Mouse (Mus musculus) brain, adult 10 weeks (tissue): Measurements from ENCODE around the gene Ccnb1. TPM values are rescaled to one million over a fixed set of nuclear protein-coding genes. Genes with fewer than 3 reads are reported as not detected.

Experiments
- polyA plus RNA-seq: library from polyadenylated mRNA; stranded (reverse); fragments of 350-450 nt; fragmentation: Illumina TruSeq; extraction: RNeasy Lipid Tissue Mini Kit (QIAGEN cat#74804); gene quantifications from one replicate; pipeline ENCODE4 v1.2.3, GENCODE M21; 2015; ENCODE audit warnings: low read depth, low replicate concordance

Ccnb1 gene
- 0.89 TPM for polyA plus RNA-seq

DNA sequence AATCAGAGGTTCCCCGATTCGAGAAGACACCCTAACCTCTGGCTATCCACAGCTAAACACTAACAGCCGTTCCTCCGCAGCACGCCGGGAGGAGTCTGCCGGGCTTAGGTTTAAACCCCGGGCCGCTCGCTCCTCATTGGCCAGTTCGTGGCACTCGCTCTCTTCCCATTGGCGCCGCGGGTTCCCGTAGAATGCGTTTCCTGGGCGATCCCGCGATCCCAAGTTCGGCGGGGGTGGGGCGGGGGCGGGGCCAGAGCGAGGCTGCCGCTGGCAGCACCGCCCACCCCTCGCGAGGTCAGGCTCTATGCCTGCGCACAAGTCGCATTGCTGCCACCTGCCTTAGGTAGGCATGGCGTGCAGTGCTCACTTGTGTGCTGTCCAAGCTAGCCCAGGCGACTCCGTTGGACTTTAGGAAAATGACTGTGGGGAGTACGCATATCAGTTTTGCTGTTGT is at the start of gene Ccnb1:
Gene Ccnb1 (minus strand): TSS at position 157 of the 454 bp plus-strand sequence.

DNA sequence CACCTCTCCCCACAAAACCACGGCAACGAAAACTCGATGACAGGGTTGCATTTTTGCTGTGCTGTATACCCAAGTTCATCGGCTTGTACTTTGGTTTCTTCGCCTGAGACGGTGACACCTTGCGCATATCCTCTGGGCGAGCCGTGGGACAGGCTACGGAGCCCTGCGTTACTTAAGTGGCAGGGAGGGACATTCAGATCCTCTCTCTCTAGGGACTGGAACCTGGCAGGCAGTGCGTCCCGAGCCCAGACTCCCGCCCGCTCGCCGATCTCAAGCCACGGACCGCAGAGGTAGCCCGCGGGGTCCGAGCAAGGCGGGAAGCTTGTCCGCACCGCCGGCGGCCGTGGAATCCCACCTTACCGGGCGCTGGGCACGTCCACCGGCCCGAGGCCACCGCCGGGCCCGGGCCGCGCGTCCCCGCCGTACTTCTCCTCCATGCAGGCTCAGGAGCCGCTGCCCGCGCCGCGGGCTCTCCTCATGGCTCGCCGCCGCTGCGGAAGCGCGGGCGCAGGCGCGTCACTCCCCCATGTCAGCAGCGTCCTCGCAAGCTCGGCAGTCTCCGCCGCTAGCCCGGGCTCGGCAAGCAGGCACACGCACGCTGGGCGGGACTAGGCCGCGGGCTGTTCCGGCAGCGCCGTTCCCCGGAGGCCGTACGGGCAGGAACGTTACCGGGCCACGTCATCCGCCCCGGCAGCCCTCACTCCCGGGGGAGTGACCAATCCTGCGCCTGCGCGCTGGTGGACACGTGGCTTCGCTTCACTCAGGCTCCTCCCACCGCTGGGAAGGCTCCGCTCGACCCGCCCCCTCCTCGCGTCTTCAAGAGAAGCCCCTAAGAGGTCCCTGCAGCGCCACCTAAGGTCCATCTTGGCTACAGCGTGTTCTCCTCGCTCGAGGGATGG is 46.6 kb upstream of the Ccnb1 start, which contains the start of gene Slc30a5:
Gene Slc30a5 (minus strand): TSS at position 687 of the 899 bp plus-strand sequence.

DNA sequence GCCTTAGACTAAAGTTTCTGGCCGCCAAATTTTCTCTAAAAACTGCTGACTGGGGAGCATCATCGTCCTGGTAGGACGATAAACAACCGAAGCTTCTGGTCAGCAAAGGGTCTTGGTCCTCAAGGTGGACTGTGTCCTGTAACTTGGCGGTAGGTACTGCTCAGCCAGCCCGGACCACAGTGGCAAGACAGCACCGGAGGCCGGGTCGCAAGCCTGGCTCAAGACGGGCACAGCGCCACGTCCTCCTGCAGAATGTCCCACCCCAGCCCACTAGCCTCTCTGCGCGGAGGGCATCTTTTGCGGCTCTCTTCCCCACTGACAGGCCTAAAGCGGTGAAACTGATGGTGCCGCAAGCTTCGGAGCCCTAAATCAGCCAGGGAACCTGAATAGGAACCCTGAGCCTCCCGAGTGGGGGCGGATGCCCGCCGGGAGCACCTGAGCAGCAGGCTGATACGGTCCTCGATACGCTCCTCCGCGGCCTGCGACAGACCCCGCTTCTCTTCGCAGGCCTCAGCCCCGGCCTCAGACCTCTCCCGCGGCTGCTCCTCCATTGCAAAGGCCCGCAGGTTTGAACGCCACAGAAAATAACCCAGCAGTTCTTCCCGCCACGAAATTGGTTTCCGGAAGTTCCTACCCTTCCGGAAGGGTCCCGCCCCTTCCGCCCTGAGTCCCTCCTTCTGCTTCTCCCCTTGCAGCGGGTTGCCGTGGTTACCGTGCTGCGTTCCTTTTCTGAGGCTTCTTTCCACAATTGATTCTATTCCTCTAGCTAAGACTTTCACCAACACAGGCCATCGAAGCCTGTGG is 10.9 kb downstream of the Ccnb1 start, which contains the start of gene Cenph:
Gene Cenph (minus strand): TSS at position 648 of the 804 bp plus-strand sequence.

DNA sequence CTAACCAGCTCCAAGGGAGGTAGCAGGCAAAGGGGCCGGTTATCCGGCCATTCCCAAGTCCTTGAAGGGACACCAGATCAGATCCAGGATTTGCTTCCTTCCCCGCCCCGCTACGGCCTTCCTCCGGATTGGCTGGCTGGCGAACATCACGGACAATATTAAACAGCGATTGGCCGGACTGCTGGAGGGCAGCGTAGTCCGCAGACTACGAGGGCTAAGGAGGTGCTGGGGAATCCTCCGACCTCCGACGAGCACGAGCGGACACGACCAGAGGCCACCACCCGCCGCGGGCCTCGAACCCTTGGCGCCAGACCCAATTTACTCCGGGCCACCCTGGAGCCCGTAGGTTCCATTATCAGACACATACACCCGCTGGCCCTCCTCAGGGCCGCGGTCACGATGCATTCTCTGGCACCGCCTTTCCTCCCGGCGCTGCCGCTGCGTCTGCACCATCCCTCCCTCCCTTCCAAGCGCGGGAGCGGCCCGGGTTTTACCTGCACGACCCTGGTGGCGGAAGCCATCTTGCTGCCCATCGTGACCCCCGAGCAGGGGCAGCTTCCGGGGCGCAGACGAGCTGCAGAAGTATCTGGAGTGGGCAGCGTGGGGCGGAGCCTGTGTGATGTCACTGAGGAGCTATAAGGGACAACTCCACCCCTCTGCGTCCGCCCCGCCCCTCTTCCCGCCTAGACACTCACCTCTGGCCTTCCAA is 42.2 kb downstream of the Ccnb1 start, which contains the start of gene Mrps36:
Gene Mrps36 (minus strand): TSS at position 624 of the 709 bp plus-strand sequence.

DNA sequence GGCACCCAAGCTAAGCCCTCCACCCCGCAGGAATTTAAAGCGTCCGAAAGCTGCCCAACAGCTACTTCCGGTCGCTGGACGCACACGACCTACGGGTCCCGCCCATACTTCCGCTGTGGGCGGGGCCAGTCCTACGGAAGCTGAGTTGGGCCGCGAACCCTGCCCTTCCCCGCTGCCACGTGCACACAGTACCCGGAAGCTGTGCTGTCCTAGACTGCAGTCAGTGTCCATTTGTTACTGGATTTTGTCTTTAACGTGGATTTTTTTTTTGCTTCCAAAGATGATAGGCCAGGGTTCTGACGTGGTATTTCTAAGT is 55.6 kb downstream of the Ccnb1 start, which contains the start of gene Cdk7:
Gene Cdk7 (minus strand): TSS at position 79 of the 316 bp plus-strand sequence.

Other genes starting within 250 kb of the Ccnb1 start
- gene Ocln, start 233.9 kb downstream of the Ccnb1 start, polyA plus RNA-seq: 10.9 TPM
- gene Marveld2, start 169.6 kb downstream of the Ccnb1 start, polyA plus RNA-seq: 1.0 TPM
- gene Ak6, start 135.6 kb downstream of the Ccnb1 start, polyA plus RNA-seq: 180 TPM
- 14.6 TPM for gene Rad17, start 135.5 kb downstream of the Ccnb1 start, polyA plus RNA-seq
- gene Taf9, start 135.0 kb downstream of the Ccnb1 start, polyA plus RNA-seq: 28.1 TPM
- gene Ccdc125, start 116.9 kb downstream of the Ccnb1 start, polyA plus RNA-seq: not detected
- gene Cdk7, start 55.6 kb downstream of the Ccnb1 start, polyA plus RNA-seq: 31.9 TPM
- 119 TPM for gene Mrps36, start 41.9 kb downstream of the Ccnb1 start, polyA plus RNA-seq
- gene Cenph, start 10.7 kb downstream of the Ccnb1 start, polyA plus RNA-seq: 0.51 TPM
- 37.6 TPM for gene Slc30a5, start 46.9 kb upstream of the Ccnb1 start, polyA plus RNA-seq